In genomic region chr4:151934215-151934572, GRCm38 (mm10) we compare ENCODE assay signal across 8 mouse cellular contexts. TPM values are rescaled to one million over a fixed set of nuclear protein-coding genes. Genes with fewer than 3 reads are reported as not detected.
DNase-seq lines count a peak whose midpoint lies in the region; ATAC-seq and TF ChIP-seq lines count a peak whose summit lies in the region.

No protein-coding gene starts in this region.

- peak; percentile 3; the same call in 1 of the 2 replicates for ATAC-seq in lung, postnatal 0 days
- ATAC-seq in hematopoietic stem cell, adult 5-6 weeks (replicated peaks in 1 of 2; ENCODE audit: insufficient read depth in 1 of 2, low FRiP score in 2 of 2, low TSS enrichment in 1 of 2, low read depth in 1 of 2, poor library complexity in 2 of 2, severe bottlenecking in 2 of 2): peak; percentile 8 to 18; a peak in 1 of 4 replicates
- ATAC-seq in monocyte, adult 5-6 weeks (replicated peaks; ENCODE audit: insufficient number of reproducible peaks, low FRiP score, low TSS enrichment, poor library complexity, severe bottlenecking): no peak
- ATAC-seq in activated CD4-positive, CD25-positive, alpha-beta regulatory T cell, adult 4 months: no peak

- TF ChIP-seq EP300 in lung, postnatal 0 days (IDR thresholded peaks at IDR 0.05): no peak

- peaks cover 54% of the 10 kb centered on the region for H3K79me2 ChIP-seq in macrophage (ENCODE audit: inconsistent target)

- H3K27me3 ChIP-seq in lung, postnatal 0 days (replicated peaks; ENCODE audit: insufficient read depth, low read length): no peaks in the 10 kb centered on the region

- H3K4me3 ChIP-seq in lung, postnatal 0 days (ENCODE audit: low read depth, low read length): peak overlapping the region; percentile 92
- peak overlapping the region; percentile 90 for H3K4me3 ChIP-seq in macrophage (ENCODE audit: inconsistent target)

- H3K4me1 ChIP-seq in lung, postnatal 0 days (ENCODE audit: insufficient read depth, low read depth, low read length): peaks cover 12% of the 10 kb centered on the region

- H3K9me3 ChIP-seq in lung, postnatal 0 days (ENCODE audit: low read length): no peaks in the 10 kb centered on the region

- under 1% methylated on average over 23 of the region's 23 CpGs for WGBS in lung, postnatal 0 days
- 1% methylated on average over 23 of the region's 23 CpGs for WGBS in macrophage (ENCODE audit: missing documents)

- DNase-seq in lung, postnatal 0 days (ENCODE audit: low spot score): no peak
- DNase-seq in lung, postnatal 10 days: no peak
- DNase-seq in adrenal gland, postnatal 36 days: peak; percentile 33 to 45
- no peak for DNase-seq in right cerebral cortex, postnatal 36 days (ENCODE audit: low spot score in 2 of 2)

- peak overlapping the region; percentile 97 for H3K4me2 ChIP-seq in lung, postnatal 0 days (replicated peaks; ENCODE audit: low read depth, low read length)

- H3K36me3 ChIP-seq in lung, postnatal 0 days (ENCODE audit: insufficient read depth, low read length): no peaks in the 10 kb centered on the region
- H3K36me3 ChIP-seq in macrophage (ENCODE audit: inconsistent target): no peaks in the 10 kb centered on the region

- H3K27ac ChIP-seq in lung, postnatal 0 days (ENCODE audit: low read length): 0 out of 2 replicates have a peak overlapping the region, but pooled peaks have one; percentile 32
- H3K27ac ChIP-seq in macrophage: peak overlapping the region; percentile 25

- H3K9ac ChIP-seq in lung, postnatal 0 days (replicated peaks; ENCODE audit: low read depth): peak overlapping the region; percentile 92

- no peak for TF ChIP-seq CTCF in lung, postnatal 0 days (IDR thresholded peaks at IDR 0.05)

RNA-seq across cellular contexts. Expression of gene Dnajc11, which starts 0.7 kb away (rescaled TPM):
- 23.0 and 24.9 TPM in 2 replicates for polyA plus RNA-seq in lung, postnatal 0 days (2015; fragmentation: Nextera tagmentation; extraction: Ambion mirVana)
- 10 to 100 TPM; 93.5 to 95.9 TPM for total RNA-seq in adrenal gland, postnatal 36 days (2021)
- total RNA-seq in hematopoietic stem cell, adult 5-6 weeks (2017): 47.3 and 83.1 TPM in 2 replicates
- total RNA-seq in macrophage (2018; cell fraction: chromatin; rRNA removed): 100 to 1,000 TPM in 19 of 26 experiments, 10 to 100 TPM in 7; 73.8 to 150 (median 124) TPM
- total RNA-seq in macrophage (2018; cell fraction: cytosol; rRNA removed): 10 to 100 TPM; 24.0 to 36.6 (median 31.0) TPM
- total RNA-seq in macrophage (2018; cell fraction: nucleus; rRNA removed): 100 to 1,000 TPM in 2 of 26 experiments, 10 to 100 TPM in 24; 44.0 to 118 (median 74.0) TPM
- polyA plus RNA-seq in macrophage (2018): 27.8 to 45.3 TPM (median 43.7 TPM) in 3 replicates
- 20.1 to 46.9 TPM (median 23.0 TPM) in 3 replicates for total RNA-seq in monocyte, adult 5-6 weeks (2017)
- 10 to 100 TPM; 27.9 to 31.7 TPM for polyA plus RNA-seq in activated CD4-positive, CD25-positive, alpha-beta regulatory T cell, adult 4 months (2017; shearing (Covaris generic))

RNA-seq across cellular contexts. Expression of gene Thap3, which starts 54.6 kb away (rescaled TPM):
- polyA plus RNA-seq in lung, postnatal 0 days (2015; fragmentation: Nextera tagmentation; extraction: Ambion mirVana): 31.0 and 33.3 TPM in 2 replicates
- total RNA-seq in adrenal gland, postnatal 36 days (2021): 10 to 100 TPM; 19.5 to 20.5 TPM
- 13.5 and 14.5 TPM in 2 replicates for total RNA-seq in hematopoietic stem cell, adult 5-6 weeks (2017)
- total RNA-seq in macrophage (2018; cell fraction: chromatin; rRNA removed): 10 to 100 TPM in 16 of 26 experiments, 1 to 10 TPM in 10; 1.5 to 37.2 (median 14.6) TPM
- 10 to 100 TPM in 23 of 26 experiments, 1 to 10 TPM in 3; 6.9 to 19.0 (median 15.8) TPM for total RNA-seq in macrophage (2018; cell fraction: cytosol; rRNA removed)
- 10 to 100 TPM in 18 of 26 experiments, 1 to 10 TPM in 8; 2.5 to 37.2 (median 18.3) TPM for total RNA-seq in macrophage (2018; cell fraction: nucleus; rRNA removed)
- polyA plus RNA-seq in macrophage (2018): 5.4 to 24.7 TPM (median 14.9 TPM) in 3 replicates
- 7.5 to 11.4 TPM (median 10.5 TPM) in 3 replicates for total RNA-seq in monocyte, adult 5-6 weeks (2017)
- 100 to 1,000 TPM in 1 of 2 experiments, 10 to 100 TPM in 1; 89.8 to 107 TPM for polyA plus RNA-seq in activated CD4-positive, CD25-positive, alpha-beta regulatory T cell, adult 4 months (2017; shearing (Covaris generic))

Comparison
In these comparisons a context has a peak if more than half of its experiments do, and no peak if none do; other contexts are left out.
1. ATAC-seq: peak in lung, postnatal 0 days (single experiment) and hematopoietic stem cell, adult 5-6 weeks (2 of 2); none in monocyte, adult 5-6 weeks (single experiment) and activated CD4-positive, CD25-positive, alpha-beta regulatory T cell, adult 4 months (single experiment).
2. DNase-seq: peak in adrenal gland, postnatal 36 days (2 of 2); none in lung, postnatal 0 days (single experiment), lung, postnatal 10 days (single experiment) and right cerebral cortex, postnatal 36 days (0 of 2).